17 mouse cellular contexts compared by ENCODE assay signal in the genomic region with DNA sequence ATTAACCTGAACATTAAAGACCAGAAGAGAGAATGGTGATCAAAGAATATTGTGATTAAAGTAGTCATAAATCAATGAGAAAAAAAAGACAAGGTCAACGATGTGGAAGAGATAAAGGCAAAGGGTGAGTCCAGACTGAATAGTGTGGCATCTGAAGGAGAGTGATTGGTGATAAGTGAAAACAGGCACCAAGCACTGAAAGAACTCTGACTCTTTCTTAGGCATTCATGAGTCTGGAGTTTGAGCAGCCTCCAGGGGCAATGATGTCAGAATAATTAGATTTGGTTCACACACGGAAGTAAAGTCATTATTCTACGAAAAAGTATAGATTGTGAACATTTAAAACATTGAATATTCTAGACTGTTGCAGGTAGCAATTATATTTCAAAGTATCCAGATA.
"Had no signal": no experiment of that assay in that cellular context is flagged by ENCODE, and none has a peak within 500 bp of the region (broad histone marks: within the 10 kb centered on the region; RNA-seq: fewer than 3 reads in every experiment).

No protein-coding gene starts in this region.

- H3K9ac ChIP-seq: limb, embryonic 15.5 days; liver, embryonic 13.5 days; liver, postnatal 0 days; lung, embryonic 15.5 days; midbrain, embryonic 13.5 days; neural tube, embryonic 13.5 days had no signal

- H3K27me3 ChIP-seq: limb, embryonic 15.5 days; liver, embryonic 13.5 days; lung, embryonic 15.5 days; megakaryocyte, embryonic 14.5 days; midbrain, embryonic 13.5 days; neural tube, embryonic 13.5 days had no signal

- H3K4me2 ChIP-seq: limb, embryonic 15.5 days; liver, embryonic 13.5 days; lung, embryonic 15.5 days; midbrain, embryonic 13.5 days; neural tube, embryonic 13.5 days had no signal

- H3K27ac ChIP-seq: limb, embryonic 15.5 days; liver, embryonic 13.5 days; lung, embryonic 15.5 days; macrophage; midbrain, embryonic 13.5 days; neural tube, embryonic 13.5 days had no signal

- H3K9me3 ChIP-seq: limb, embryonic 15.5 days; liver, embryonic 13.5 days; lung, embryonic 15.5 days; megakaryocyte, embryonic 14.5 days; midbrain, embryonic 13.5 days; neural tube, embryonic 13.5 days had no signal

- H3K36me3 ChIP-seq: limb, embryonic 15.5 days; liver, embryonic 13.5 days; lung, embryonic 15.5 days; midbrain, embryonic 13.5 days; neural tube, embryonic 13.5 days had no signal

- ATAC-seq: intestine, postnatal 0 days; liver, postnatal 0 days; midbrain, embryonic 13.5 days had no signal

- H3K4me1 ChIP-seq: limb, embryonic 15.5 days; liver, embryonic 13.5 days; lung, embryonic 15.5 days; midbrain, embryonic 13.5 days; neural tube, embryonic 13.5 days had no signal

- DNase-seq: kidney, adult 8-10 months; kidney, postnatal 25 days; layer of hippocampus, adult 9-11 months; layer of hippocampus, postnatal 36 days; liver, embryonic 13.5 days; liver, postnatal 0 days; lung, postnatal 14 days; right cerebral cortex, adult 18-20 months; right cerebral cortex, postnatal 25 days; thymus, postnatal 36 days had no signal

- H3K4me3 ChIP-seq: limb, embryonic 15.5 days; liver, embryonic 13.5 days; lung, embryonic 15.5 days; megakaryocyte, embryonic 14.5 days; midbrain, embryonic 13.5 days; neural tube, embryonic 13.5 days had no signal
